Mouse (Mus musculus) erythroid progenitor cell, adult 5-6 weeks (primary cell): ENCODE results near the gene Rapgef6. TPM values are rescaled to one million over a fixed set of nuclear protein-coding genes. Genes with fewer than 3 reads are reported as not detected.

Source experiments
- ATAC-seq: replicated peaks from 2 replicates; pipeline ENCODE4 v1.8.0; 2016; ENCODE audit warnings: moderate number of reproducible peaks, mild to moderate bottlenecking, moderate TSS enrichment, inconsistent platforms; ENCODE audit not compliant: poor library complexity, low FRiP score, severe bottlenecking
- total RNA-seq, 2 experiments: library from RNA; stranded (forward) in 1 of 2; stranded (reverse) in 1 of 2; fragments of 150-400 nt in 1 of 2; fragments of 186-747, 209-891 nt in 1 of 2; gene quantifications; 2 replicates each; pipeline versions ENCODE4 v1.2.3 to v1.2.4; 2015 to 2017; ENCODE audit warnings: low replicate concordance in 2 of 2

Gene Rapgef6
- total RNA-seq, 2 experiments from 2014 or later: 70.4 to 90.4 TPM

GRCm38 (mm10) chr11:54679141-54679540, 156.5 kb downstream of the Rapgef6 start:
- no peak for ATAC-seq

GRCm38 (mm10) chr11:54684831-54685230, 162.2 kb downstream of the Rapgef6 start:
- no peak for ATAC-seq

- no peak for ATAC-seq
Measured at GRCm38 (mm10) chr11:54690171-54690570, 167.5 kb downstream of the Rapgef6 start.

GRCm38 (mm10) chr11:54691179-54691578, 168.5 kb downstream of the Rapgef6 start:
- no peak for ATAC-seq

- ATAC-seq: no peak
Measured at GRCm38 (mm10) chr11:54693696-54694095, 171.0 kb downstream of the Rapgef6 start.

- ATAC-seq: no peak
Measured at GRCm38 (mm10) chr11:54694291-54694690, 171.6 kb downstream of the Rapgef6 start.

- no peak for ATAC-seq
Measured at GRCm38 (mm10) chr11:54695951-54696350, 173.3 kb downstream of the Rapgef6 start.

GRCm38 (mm10) chr11:54697611-54698010, 175.0 kb downstream of the Rapgef6 start:
- no peak for ATAC-seq

GRCm38 (mm10) chr11:54698636-54699035, 176.0 kb downstream of the Rapgef6 start:
- no peak for ATAC-seq

GRCm38 (mm10) chr11:54699972-54700371, 177.3 kb downstream of the Rapgef6 start:
- no peak for ATAC-seq

- no peak for ATAC-seq
Measured at GRCm38 (mm10) chr11:54701848-54702247, 179.2 kb downstream of the Rapgef6 start.

GRCm38 (mm10) chr11:54703306-54703705, 180.7 kb downstream of the Rapgef6 start:
- ATAC-seq: 0 out of 2 replicates have a peak, but pooled peaks have one; percentile 42

- ATAC-seq: no peak
Measured at GRCm38 (mm10) chr11:54708153-54708552, 185.5 kb downstream of the Rapgef6 start.

- no peak for ATAC-seq
Measured at GRCm38 (mm10) chr11:54709645-54710044, 187.0 kb downstream of the Rapgef6 start.

- no peak for ATAC-seq
Measured at GRCm38 (mm10) chr11:54710512-54711293, 188.1 kb downstream of the Rapgef6 start.

GRCm38 (mm10) chr11:54712849-54713248, 190.2 kb downstream of the Rapgef6 start:
- no peak for ATAC-seq

- no peak for ATAC-seq
Measured at GRCm38 (mm10) chr11:54717893-54718292, 195.2 kb downstream of the Rapgef6 start.

GRCm38 (mm10) chr11:54718601-54719000, 196.0 kb downstream of the Rapgef6 start:
- ATAC-seq: no peak

- no peak for ATAC-seq
Measured at GRCm38 (mm10) chr11:54722057-54722456, 199.4 kb downstream of the Rapgef6 start.

GRCm38 (mm10) chr11:54724353-54725034, 201.8 kb downstream of the Rapgef6 start:
- no peak for ATAC-seq

- ATAC-seq: no peak
Measured at GRCm38 (mm10) chr11:54726571-54727062, 204.0 kb downstream of the Rapgef6 start.
